Mouse (Mus musculus): ENCODE results near the gene Dcun1d2.

DNA sequence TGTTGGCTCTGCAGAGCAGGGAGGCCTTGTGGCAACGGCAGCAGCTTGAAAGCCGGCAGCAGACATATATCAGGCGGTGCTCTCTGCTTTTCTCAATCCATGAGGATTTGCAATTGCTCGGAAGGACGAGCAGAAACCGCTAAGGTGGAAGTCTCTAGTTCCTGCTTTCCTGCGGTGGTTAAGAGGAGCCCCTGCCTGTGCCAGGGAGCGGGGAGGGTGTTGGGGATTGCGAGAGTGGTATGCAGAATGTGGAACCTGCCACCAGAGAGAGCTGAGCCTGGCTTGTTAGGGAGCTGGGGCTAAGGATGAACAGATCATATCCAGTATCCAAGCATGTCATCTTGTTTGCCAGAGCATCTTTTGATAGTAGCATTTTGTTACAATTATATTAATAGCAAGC, 19.0 kb upstream of the Dcun1d2 start:
- TF ChIP-seq CTCF (IDR thresholded peaks at IDR 0.05; ENCODE audit: borderline replicate concordance, insufficient read depth, low read length) (no peak), POLR2A (IDR thresholded peaks at IDR 0.05; ENCODE audit: low read depth, low read length) (no peak)

Data from embryonic fibroblast, embryonic 13.5 days (primary cell).